Mouse (Mus musculus) E14TG2a.4 (cell line): ENCODE measurements around the gene Blvrb.

Source experiments
- CTCF ChIP-seq: conservative IDR thresholded peaks from 2 replicates; pipeline ENCODE4 v1.5.1; 2014; ENCODE audit warnings: low read length
- NANOG ChIP-seq: IDR thresholded peaks from 2 replicates; pipeline ENCODE4 v1.6.1; 2014; ENCODE audit warnings: borderline replicate concordance, low read length, mixed read lengths
- POU5F1 ChIP-seq: IDR thresholded peaks from 2 replicates; pipeline ENCODE4 v1.6.1; 2014; ENCODE audit warnings: low read length, borderline replicate concordance

DNA sequence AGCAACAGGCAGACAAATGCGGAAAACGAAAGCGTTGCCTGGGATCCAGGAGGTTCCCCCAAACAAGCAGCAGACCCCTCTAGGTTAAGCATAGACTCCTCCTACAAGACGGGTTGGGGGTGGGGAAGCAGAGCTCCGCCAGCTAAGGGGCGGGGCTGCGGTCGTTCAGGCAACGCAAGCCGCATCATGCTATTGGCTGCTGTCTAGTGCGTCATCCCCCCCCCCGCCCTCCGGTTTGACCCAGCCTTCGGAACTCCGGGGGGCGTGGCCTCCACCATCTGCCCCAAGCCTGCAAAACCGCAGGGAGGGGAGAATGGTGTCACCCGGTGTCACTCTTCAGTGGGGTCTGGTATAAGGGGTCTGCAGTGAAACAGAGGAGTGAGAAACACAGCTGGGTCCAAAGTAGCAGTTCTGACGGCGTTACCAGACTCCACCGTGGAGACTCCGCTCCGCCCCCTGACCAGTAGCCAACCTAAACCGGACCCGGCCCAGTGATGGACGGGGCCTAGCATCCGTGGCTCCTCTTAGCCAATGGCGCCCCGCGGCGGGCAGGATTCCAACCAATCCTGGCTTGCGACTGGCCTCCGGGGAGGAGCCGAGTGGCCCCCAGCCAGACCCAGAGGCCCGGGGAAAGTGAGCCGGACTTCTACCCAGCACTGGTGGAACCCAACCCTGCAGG is 25.5 kb downstream of the Blvrb start, which contains the start of gene Sertad3:
- no peak for TF ChIP-seq NANOG
- no peak for TF ChIP-seq CTCF
- TF ChIP-seq POU5F1 = no peak
